Mouse (Mus musculus): ENCODE data around the gene Dcpp3. TPM values are rescaled to one million over a fixed set of nuclear protein-coding genes. Genes with fewer than 3 reads are reported as not detected.
"Not testable (repeated sequence)": the region's sequence is repeated elsewhere in the genome, so short reads cannot be mapped to it uniquely, and the experiment has no call there.

Dcpp3 gene
- polyA plus RNA-seq (2015; fragmentation: Nextera tagmentation; extraction: Ambion mirVana) = 0.35 and 0.64 TPM in 2 replicates

DNA sequence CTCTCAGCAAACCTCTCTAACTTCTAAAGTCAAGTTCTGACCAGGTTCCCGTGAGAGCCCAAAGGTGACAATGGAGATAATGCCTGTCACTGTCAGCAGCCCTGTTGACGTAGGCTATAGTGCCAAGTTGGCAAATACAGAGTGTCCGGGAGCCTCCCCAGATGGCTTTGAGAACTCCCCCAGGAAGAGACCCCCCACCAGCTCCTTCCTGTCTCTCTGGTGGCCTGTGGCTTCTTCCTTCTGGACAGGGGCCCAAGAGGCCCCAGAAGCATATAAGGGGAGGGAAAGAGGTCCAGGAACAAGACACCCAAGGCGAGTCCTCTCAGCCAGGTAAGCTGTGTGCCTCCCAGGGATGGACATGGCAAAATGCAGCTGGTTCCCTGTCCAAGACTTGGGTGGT, at the start of gene Dcpp3:
Gene Dcpp3 (plus strand): TSS at position 301 of the 400 bp plus-strand sequence.
- H3K4me3 ChIP-seq (ENCODE audit: low read depth, low read length); ATAC-seq; H3K27me3 ChIP-seq (replicated peaks; ENCODE audit: insufficient read depth, low read length); H3K4me1 ChIP-seq (ENCODE audit: insufficient read depth, low read depth, low read length); H3K36me3 ChIP-seq (ENCODE audit: insufficient read depth, low read length); DNase-seq (ENCODE audit: low spot score); H3K27ac ChIP-seq (ENCODE audit: low read length); H3K9ac ChIP-seq (replicated peaks; ENCODE audit: low read depth); H3K4me2 ChIP-seq (replicated peaks; ENCODE audit: low read depth, low read length); H3K9me3 ChIP-seq (ENCODE audit: low read length): not testable (repeated sequence)
- WGBS = 19% methylated on average over 3 of the region's 4 CpGs

GRCm38 (mm10) chr17:23867756-23868155, 49.5 kb upstream of the Dcpp3 start, which contains the start of gene Prss21:
TSS of gene Prss21 (plus strand) at chr17:23868056.
- H3K36me3 ChIP-seq (ENCODE audit: insufficient read depth, low read length) = no peaks in the 10 kb centered on the region
- no peaks in the 10 kb centered on the region for H3K27me3 ChIP-seq (replicated peaks; ENCODE audit: insufficient read depth, low read length)
- no peaks in the 10 kb centered on the region for H3K4me1 ChIP-seq (ENCODE audit: insufficient read depth, low read depth, low read length)
- no peaks in the 10 kb centered on the region for H3K9me3 ChIP-seq (ENCODE audit: low read length)
- no peak within 1 kb of the TSS for H3K4me2 ChIP-seq (replicated peaks; ENCODE audit: low read depth, low read length)
- no peak within 1 kb of the TSS for H3K9ac ChIP-seq (replicated peaks; ENCODE audit: low read depth)
- no peak for TF ChIP-seq CTCF (IDR thresholded peaks at IDR 0.05)
- no peak within 1 kb of the TSS for H3K4me3 ChIP-seq (ENCODE audit: low read depth, low read length)
- ATAC-seq (no peak), DNase-seq (ENCODE audit: low spot score) (no peak)
- no peak within 1 kb of the TSS for H3K27ac ChIP-seq (ENCODE audit: low read length)
- 89% methylated on average over 15 of the region's 15 CpGs for WGBS

GRCm38 (mm10) chr17:23868513-23868912, 48.7 kb upstream of the Dcpp3 start:
- Histone ChIP-seq H3K4me1 (ENCODE audit: insufficient read depth, low read depth, low read length) (no peaks in the 10 kb centered on the region), H3K9ac (replicated peaks; ENCODE audit: low read depth) (no peak overlapping the region), H3K27ac (ENCODE audit: low read length) (no peak overlapping the region), H3K27me3 (replicated peaks; ENCODE audit: insufficient read depth, low read length) (no peaks in the 10 kb centered on the region), H3K4me2 (replicated peaks; ENCODE audit: low read depth, low read length) (no peak overlapping the region), H3K4me3 (ENCODE audit: low read depth, low read length) (no peak overlapping the region), H3K36me3 (ENCODE audit: insufficient read depth, low read length) (no peaks in the 10 kb centered on the region), H3K9me3 (ENCODE audit: low read length) (no peaks in the 10 kb centered on the region)
- no peak for TF ChIP-seq EP300 (IDR thresholded peaks at IDR 0.05)
- TF ChIP-seq CTCF (IDR thresholded peaks at IDR 0.05) = no peak
- ATAC-seq (no peak), DNase-seq (ENCODE audit: low spot score) (no peak)
- 78% methylated on average over 11 of the region's 11 CpGs for WGBS

DNA sequence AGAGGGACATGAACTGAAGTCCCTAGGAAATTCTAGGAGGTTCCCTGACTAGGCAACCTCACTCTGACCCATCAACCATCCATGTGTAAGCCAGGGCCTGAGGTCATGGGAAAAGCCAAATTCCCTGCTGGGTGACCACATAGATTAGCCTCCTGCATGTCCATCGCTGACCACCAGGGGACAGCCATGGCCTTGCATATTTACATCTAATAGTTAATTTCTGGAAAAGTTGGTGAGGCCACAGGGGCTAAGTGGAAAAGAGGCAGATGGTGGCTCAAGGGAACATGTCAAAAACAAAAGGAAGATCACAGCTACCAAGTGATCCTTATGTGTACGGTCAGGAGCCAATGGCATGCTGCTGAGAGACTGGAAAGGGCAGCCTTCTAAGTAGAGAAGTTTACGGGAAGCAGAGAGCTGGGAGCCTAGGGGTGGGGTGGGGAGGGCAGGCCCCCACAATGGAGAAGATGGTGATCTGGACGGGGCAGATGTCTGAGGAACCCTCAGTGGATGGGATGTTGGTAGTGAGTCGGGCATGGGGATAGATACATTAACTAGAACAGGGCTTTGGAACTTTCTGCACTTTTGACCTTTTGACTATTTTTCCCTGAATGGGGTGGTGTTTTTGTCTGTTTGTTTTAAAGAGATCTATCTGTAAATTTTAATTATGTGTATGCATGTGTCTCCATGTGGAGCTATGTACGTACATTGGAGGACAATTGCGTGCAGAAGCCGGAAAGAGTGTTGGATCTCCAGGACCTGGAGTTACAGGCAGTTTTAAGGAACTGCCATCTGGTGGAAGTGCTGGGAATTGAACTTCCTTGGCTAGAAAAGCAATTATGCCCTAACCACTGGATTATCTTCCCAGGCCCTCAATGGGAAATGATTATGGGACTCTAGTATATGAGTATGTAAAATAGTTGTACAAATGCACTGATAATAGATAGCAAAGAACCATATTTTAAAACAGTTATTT, 43.1 kb upstream of the Dcpp3 start:
- Histone ChIP-seq H3K36me3 (ENCODE audit: insufficient read depth, low read length) (no peaks in the 10 kb centered on the region), H3K27me3 (replicated peaks; ENCODE audit: insufficient read depth, low read length) (no peaks in the 10 kb centered on the region), H3K4me1 (ENCODE audit: insufficient read depth, low read depth, low read length) (no peaks in the 10 kb centered on the region), H3K4me2 (replicated peaks; ENCODE audit: low read depth, low read length) (no peak overlapping the region), H3K4me3 (ENCODE audit: low read depth, low read length) (no peak overlapping the region), H3K9ac (replicated peaks; ENCODE audit: low read depth) (no peak overlapping the region), H3K27ac (ENCODE audit: low read length) (no peak overlapping the region), H3K9me3 (ENCODE audit: low read length) (no peaks in the 10 kb centered on the region)
- peak; percentile 98 for TF ChIP-seq CTCF (IDR thresholded peaks at IDR 0.05)
- TF ChIP-seq EP300 (IDR thresholded peaks at IDR 0.05) = no peak
- DNase-seq (ENCODE audit: low spot score) = peak; percentile 76
- peak; percentile 79 for ATAC-seq
- WGBS = 29% methylated on average over 8 of the region's 8 CpGs

- H3K27me3 ChIP-seq (replicated peaks; ENCODE audit: insufficient read depth, low read length) = no peaks in the 10 kb centered on the region
- H3K9me3 ChIP-seq (ENCODE audit: low read length) = no peaks in the 10 kb centered on the region
- 35% methylated on average over 3 of the region's 3 CpGs for WGBS
- H3K4me2 ChIP-seq (replicated peaks; ENCODE audit: low read depth, low read length) = no peak overlapping the region
- H3K9ac ChIP-seq (replicated peaks; ENCODE audit: low read depth) = no peak overlapping the region
- H3K27ac ChIP-seq (ENCODE audit: low read length) = no peak overlapping the region
- ATAC-seq (no peak), DNase-seq (ENCODE audit: low spot score) (no peak)
- no peak overlapping the region for H3K4me3 ChIP-seq (ENCODE audit: low read depth, low read length)
- H3K4me1 ChIP-seq (ENCODE audit: insufficient read depth, low read depth, low read length) = no peaks in the 10 kb centered on the region
- TF ChIP-seq EP300 (IDR thresholded peaks at IDR 0.05) (no peak), CTCF (IDR thresholded peaks at IDR 0.05) (no peak)
- no peaks in the 10 kb centered on the region for H3K36me3 ChIP-seq (ENCODE audit: insufficient read depth, low read length)
Observed at GRCm38 (mm10) chr17:23876741-23877140, 40.5 kb upstream of the Dcpp3 start.

DNA sequence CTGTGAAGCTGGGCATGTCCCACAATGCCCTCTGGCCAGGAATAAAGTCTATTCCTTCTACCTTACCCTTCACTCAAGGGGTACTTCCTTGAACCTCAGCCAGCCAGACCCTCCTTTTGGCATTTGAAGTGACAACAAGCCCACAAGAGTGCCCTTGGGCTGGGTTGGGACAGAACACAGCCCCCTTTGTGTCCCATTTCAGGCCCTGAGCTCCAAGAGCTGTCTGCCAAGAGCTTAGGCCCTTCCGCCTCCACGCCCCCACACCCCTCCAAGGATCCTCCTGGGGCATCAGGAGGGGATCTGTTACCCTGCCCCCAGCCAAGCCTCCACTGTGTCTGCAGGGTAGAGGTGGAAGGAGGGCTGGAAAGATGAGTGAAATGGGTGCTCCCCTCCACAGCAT, 40.1 kb upstream of the Dcpp3 start:
- no peak overlapping the region for H3K4me2 ChIP-seq (replicated peaks; ENCODE audit: low read depth, low read length)
- ATAC-seq (no peak), DNase-seq (ENCODE audit: low spot score) (no peak)
- H3K36me3 ChIP-seq (ENCODE audit: insufficient read depth, low read length) = no peaks in the 10 kb centered on the region
- no peaks in the 10 kb centered on the region for H3K27me3 ChIP-seq (replicated peaks; ENCODE audit: insufficient read depth, low read length)
- no peak overlapping the region for H3K4me3 ChIP-seq (ENCODE audit: low read depth, low read length)
- H3K9me3 ChIP-seq (ENCODE audit: low read length) = no peaks in the 10 kb centered on the region
- TF ChIP-seq CTCF (IDR thresholded peaks at IDR 0.05) (no peak), EP300 (IDR thresholded peaks at IDR 0.05) (no peak)
- no peak overlapping the region for H3K9ac ChIP-seq (replicated peaks; ENCODE audit: low read depth)
- H3K4me1 ChIP-seq (ENCODE audit: insufficient read depth, low read depth, low read length) = no peaks in the 10 kb centered on the region
- 91% methylated on average over 2 of the region's 2 CpGs for WGBS
- no peak overlapping the region for H3K27ac ChIP-seq (ENCODE audit: low read length)

GRCm38 (mm10) chr17:23880576-23880975, 36.7 kb upstream of the Dcpp3 start, which contains the start of the genes Dcpp1 and Dcpp2:
TSS of gene Dcpp1 (plus strand) at chr17:23880876.
TSS of gene Dcpp2 (plus strand) at chr17:23880880.
- not testable (repeated sequence) for ATAC-seq; H3K36me3 ChIP-seq (ENCODE audit: insufficient read depth, low read length); H3K4me3 ChIP-seq (ENCODE audit: low read depth, low read length); H3K9ac ChIP-seq (replicated peaks; ENCODE audit: low read depth); DNase-seq (ENCODE audit: low spot score); H3K4me2 ChIP-seq (replicated peaks; ENCODE audit: low read depth, low read length); H3K27me3 ChIP-seq (replicated peaks; ENCODE audit: insufficient read depth, low read length); H3K9me3 ChIP-seq (ENCODE audit: low read length); H3K4me1 ChIP-seq (ENCODE audit: insufficient read depth, low read depth, low read length); H3K27ac ChIP-seq (ENCODE audit: low read length)
- WGBS = 36% methylated on average over 4 of the region's 4 CpGs

Data from lung, postnatal 0 days (tissue).